Mouse (Mus musculus) midbrain, embryonic 14.5 days (tissue): ENCODE measurements around the gene Batf3. TPM values are rescaled to one million over a fixed set of nuclear protein-coding genes. Genes with fewer than 3 reads are reported as not detected.

ENCODE experiments used
- ATAC-seq: fragments of 200-750 bp; cut with Nextera tagmentation; 2 replicates; pipeline ENCODE4 v1.8.0; 2017; ENCODE audit warnings: moderate number of reproducible peaks, moderate library complexity; ENCODE audit not compliant: low FRiP score, low TSS enrichment
- DNase-seq: peaks from one replicate; pipeline ENCODE4 v3.0.0-alpha.2; 2015
- H3K27ac ChIP-seq: fragments of 300-500 bp; sonication (generic); replicated peaks from 2 replicates; pipeline ENCODE4 v1.5.1; 2014; ENCODE audit warnings: mild to moderate bottlenecking, low read depth, low read length, moderate library complexity
- H3K27me3 ChIP-seq: fragments of 300-500 bp; sonication (generic); 2 replicates; pipeline ENCODE4 v1.6.1; 2014; ENCODE audit warnings: low read length, control low read depth, mixed read lengths; ENCODE audit not compliant: control insufficient read depth, insufficient read depth
- H3K36me3 ChIP-seq: fragments of 300-500 bp; sonication (generic); 2 replicates; pipeline ENCODE4 v1.6.1; 2014; ENCODE audit warnings: low read length, control low read depth; ENCODE audit not compliant: control insufficient read depth, insufficient read depth
- H3K4me1 ChIP-seq: fragments of 300-500 bp; sonication (generic); 2 replicates; pipeline ENCODE4 v1.6.1; 2014; ENCODE audit warnings: mild to moderate bottlenecking, antibody characterized with exemption, low read length, control low read depth; ENCODE audit not compliant: control insufficient read depth, insufficient read depth
- H3K4me2 ChIP-seq: fragments of 300-500 bp; sonication (generic); 2 replicates; pipeline ENCODE4 v1.6.1; 2014; ENCODE audit warnings: mild to moderate bottlenecking, low read length, moderate library complexity
- H3K4me3 ChIP-seq: fragments of 300-500 bp; sonication (generic); replicated peaks from 2 replicates; pipeline ENCODE4 v1.5.1; 2014; ENCODE audit warnings: low read depth, low read length
- H3K9ac ChIP-seq: fragments of 300-500 bp; sonication (generic); replicated peaks from 2 replicates; pipeline ENCODE4 v1.6.1; 2014; ENCODE audit warnings: mild to moderate bottlenecking, low read length, moderate library complexity
- H3K9me3 ChIP-seq: fragments of 300-500 bp; sonication (generic); 2 replicates; pipeline ENCODE4 v1.6.1; 2016; ENCODE audit warnings: low read length, control low read depth, mixed read lengths; ENCODE audit not compliant: control insufficient read depth
- WGBS: fragments of 180-500 bp; shearing (Covaris S2); extraction: QIAGEN DNeasy Blood & Tissue Kit; methylation state at CpG from one replicate; pipeline ENCODE4 v1.1.7; 2014; 5-methylcytosine and 5-hydroxymethylcytosine counted together
- polyA plus RNA-seq: library from polyadenylated mRNA; unstranded; fragments of >200 nt; fragmentation: Nextera tagmentation; extraction: Ambion mirVana; gene quantifications from 2 replicates; pipeline ENCODE4 v1.2.1, GENCODE M21; 2014

Gene Batf3
- polyA plus RNA-seq, 1 experiment from 2014 or later, result 0.61 TPM

- 71% methylated on average over 8 of the region's 8 CpGs for WGBS
- no peak for ATAC-seq
- no peaks in the 10 kb centered on the region for H3K9me3 ChIP-seq
- H3K36me3 ChIP-seq, result no peaks in the 10 kb centered on the region
- no peaks in the 10 kb centered on the region for H3K27me3 ChIP-seq
- DNase-seq, result no peak
- no peak overlapping the region for H3K27ac ChIP-seq
- no peak overlapping the region for H3K4me3 ChIP-seq
- H3K4me2 ChIP-seq, result no peak overlapping the region
- H3K9ac ChIP-seq, result no peak overlapping the region
- H3K4me1 ChIP-seq, result no peaks in the 10 kb centered on the region
Observed at GRCm38 (mm10) chr1:191111146-191111545, 13.5 kb downstream of the Batf3 start.

GRCm38 (mm10) chr1:191114868-191115267 lies 17.2 kb downstream of the Batf3 start:
- Histone ChIP-seq H3K9me3 (no peaks in the 10 kb centered on the region), H3K4me3 (no peak overlapping the region), H3K4me1 (no peaks in the 10 kb centered on the region), H3K27me3 (no peaks in the 10 kb centered on the region), H3K36me3 (no peaks in the 10 kb centered on the region), H3K4me2 (no peak overlapping the region), H3K9ac (no peak overlapping the region), H3K27ac (no peak overlapping the region)
- 82% methylated on average over 7 of the region's 7 CpGs for WGBS
- ATAC-seq (no peak), DNase-seq (no peak)

- ATAC-seq (no peak), DNase-seq (no peak)
- H3K4me1 ChIP-seq, result no peaks in the 10 kb centered on the region
- no peak overlapping the region for H3K27ac ChIP-seq
- H3K36me3 ChIP-seq, result no peaks in the 10 kb centered on the region
- WGBS, result 77% methylated on average over 11 of the region's 11 CpGs
- no peaks in the 10 kb centered on the region for H3K27me3 ChIP-seq
- H3K4me3 ChIP-seq, result no peak overlapping the region
- no peak overlapping the region for H3K9ac ChIP-seq
- H3K4me2 ChIP-seq, result no peak overlapping the region
- H3K9me3 ChIP-seq, result no peaks in the 10 kb centered on the region
Observed at GRCm38 (mm10) chr1:191115514-191116238, 18.0 kb downstream of the Batf3 start.

- no peak overlapping the region for H3K9ac ChIP-seq
- WGBS, result 79% methylated on average over 3 of the region's 3 CpGs
Observed at GRCm38 (mm10) chr1:191122744-191123143, 25.1 kb downstream of the Batf3 start.

GRCm38 (mm10) chr1:191123696-191124095 lies 26.0 kb downstream of the Batf3 start:
- no peaks in the 10 kb centered on the region for H3K9me3 ChIP-seq
- DNase-seq (no peak), ATAC-seq (no peak)
- H3K27ac ChIP-seq, result no peak overlapping the region
- H3K36me3 ChIP-seq, result no peaks in the 10 kb centered on the region
- H3K4me1 ChIP-seq, result peaks cover 6% of the 10 kb centered on the region; the same call in 1 of the 2 replicates
- H3K9ac ChIP-seq, result no peak overlapping the region
- no peak overlapping the region for H3K4me2 ChIP-seq
- H3K4me3 ChIP-seq, result no peak overlapping the region
- H3K27me3 ChIP-seq, result no peaks in the 10 kb centered on the region
- 86% methylated on average over 2 of the region's 2 CpGs for WGBS

More at GRCm38 (mm10) chr1:191122744-191123143, 25.1 kb downstream of the Batf3 start:
- H3K9me3 ChIP-seq, result no peaks in the 10 kb centered on the region
- H3K4me1 ChIP-seq, result peaks cover 6% of the 10 kb centered on the region; the same call in 1 of the 2 replicates
- DNase-seq, result no peak
- H3K36me3 ChIP-seq, result no peaks in the 10 kb centered on the region
- H3K27ac ChIP-seq, result no peak overlapping the region
- no peak overlapping the region for H3K4me2 ChIP-seq
- H3K4me3 ChIP-seq, result no peak overlapping the region
- no peak for ATAC-seq
- H3K27me3 ChIP-seq, result no peaks in the 10 kb centered on the region

GRCm38 (mm10) chr1:191124288-191124687 lies 26.6 kb downstream of the Batf3 start:
- no peaks in the 10 kb centered on the region for H3K36me3 ChIP-seq
- WGBS, result 63% methylated on average over 4 of the region's 4 CpGs
- H3K4me2 ChIP-seq, result no peak overlapping the region
- H3K9ac ChIP-seq, result no peak overlapping the region
- no peak overlapping the region for H3K4me3 ChIP-seq
- DNase-seq, result no peak
- H3K27ac ChIP-seq, result no peak overlapping the region
- ATAC-seq, result no peak
- no peaks in the 10 kb centered on the region for H3K9me3 ChIP-seq
- no peaks in the 10 kb centered on the region for H3K27me3 ChIP-seq
- H3K4me1 ChIP-seq, result peaks cover 6% of the 10 kb centered on the region; the same call in 1 of the 2 replicates

- H3K4me1 ChIP-seq, result peaks cover 6% of the 10 kb centered on the region; the same call in 1 of the 2 replicates
- ATAC-seq, result no peak
- WGBS, result 17% methylated on average over 38 of the region's 38 CpGs
Observed at GRCm38 (mm10) chr1:191125811-191126638, 28.4 kb downstream of the Batf3 start.

GRCm38 (mm10) chr1:191131692-191132091 lies 34.0 kb downstream of the Batf3 start:
- no peaks in the 10 kb centered on the region for H3K27me3 ChIP-seq
- DNase-seq (no peak), ATAC-seq (no peak)
- no peaks in the 10 kb centered on the region for H3K4me1 ChIP-seq
- H3K36me3 ChIP-seq, result no peaks in the 10 kb centered on the region
- no peak overlapping the region for H3K4me2 ChIP-seq
- 92% methylated on average over 2 of the region's 2 CpGs for WGBS
- H3K9ac ChIP-seq, result no peak overlapping the region
- no peak overlapping the region for H3K4me3 ChIP-seq
- H3K27ac ChIP-seq, result no peak overlapping the region
- no peaks in the 10 kb centered on the region; the same call in 1 of the 2 replicates for H3K9me3 ChIP-seq

More at GRCm38 (mm10) chr1:191125811-191126638, 28.4 kb downstream of the Batf3 start:
- no peak overlapping the region for H3K27ac ChIP-seq
- no peaks in the 10 kb centered on the region for H3K36me3 ChIP-seq
- no peaks in the 10 kb centered on the region for H3K27me3 ChIP-seq
- no peaks in the 10 kb centered on the region; the same call in 1 of the 2 replicates for H3K9me3 ChIP-seq
- DNase-seq, result peak; percentile 73
- peak overlapping the region; percentile 48 for H3K4me2 ChIP-seq
- 0 out of 2 replicates have a peak overlapping the region, but pooled peaks have one; percentile 12 for H3K9ac ChIP-seq
- peak overlapping the region; percentile 20 for H3K4me3 ChIP-seq
